ENCODE assay signal across 17 mouse cellular contexts in the genomic region with DNA sequence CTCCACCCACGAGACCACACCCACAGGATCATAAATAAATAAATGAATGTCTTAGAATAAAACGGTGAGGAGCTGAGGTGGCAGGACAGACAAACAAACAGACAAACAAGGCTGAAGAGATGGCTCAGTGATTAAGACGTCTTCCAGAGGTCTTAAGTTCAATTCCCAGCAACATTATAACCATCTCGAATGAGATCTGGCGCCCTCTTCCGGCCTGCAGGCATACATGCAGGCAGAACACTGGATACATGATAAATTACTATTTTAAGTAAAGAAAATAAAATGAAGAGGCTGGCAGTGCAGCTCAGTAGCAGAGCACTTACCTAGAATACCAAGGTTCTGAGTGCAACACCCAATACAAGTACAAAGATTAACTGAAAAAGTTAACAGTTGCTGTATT. TPM values are rescaled to one million over a fixed set of nuclear protein-coding genes. Genes with fewer than 3 reads are reported as not detected.
DNase-seq lines count a peak whose midpoint lies in the region; ATAC-seq and TF ChIP-seq lines count a peak whose summit lies in the region.
"Had no signal": no experiment of that assay in that cellular context is flagged by ENCODE, and none has a peak within 500 bp of the region (broad histone marks: within the 10 kb centered on the region; RNA-seq: fewer than 3 reads in every experiment).

No protein-coding gene starts in this region.

- 56% methylated on average over 6 of the region's 6 CpGs for WGBS in lung, postnatal 0 days
- WGBS in kidney, embryonic 14.5 days: 65% methylated on average over 6 of the region's 6 CpGs

- H3K27ac ChIP-seq in lung, postnatal 0 days (ENCODE audit: low read length): no peak overlapping the region
- H3K27ac ChIP-seq in kidney, embryonic 14.5 days (ENCODE audit: low read depth, low read length): no peak overlapping the region
- H3K27ac ChIP-seq: hindbrain, embryonic 12.5 days had no signal

- no peak for TF ChIP-seq EP300 in lung, postnatal 0 days (IDR thresholded peaks at IDR 0.05)

- ATAC-seq in lung, postnatal 0 days: no peak
- ATAC-seq in kidney, embryonic 14.5 days (ENCODE audit: low FRiP score, low TSS enrichment): no peak

- no peak overlapping the region for H3K4me2 ChIP-seq in lung, postnatal 0 days (replicated peaks; ENCODE audit: low read depth, low read length)
- no peak overlapping the region for H3K4me2 ChIP-seq in kidney, embryonic 14.5 days (replicated peaks; ENCODE audit: low read depth, low read length)
- H3K4me2 ChIP-seq: hindbrain, embryonic 12.5 days; midbrain, embryonic 11.5 days had no signal

- no peaks in the 10 kb centered on the region for H3K36me3 ChIP-seq in lung, postnatal 0 days (ENCODE audit: insufficient read depth, low read length)
- H3K36me3 ChIP-seq in kidney, embryonic 14.5 days (ENCODE audit: control insufficient read depth, insufficient read depth, low read length): no peaks in the 10 kb centered on the region
- H3K36me3 ChIP-seq: hindbrain, embryonic 12.5 days had no signal

- no peaks in the 10 kb centered on the region for H3K9me3 ChIP-seq in lung, postnatal 0 days (ENCODE audit: low read length)
- no peaks in the 10 kb centered on the region for H3K9me3 ChIP-seq in kidney, embryonic 14.5 days (ENCODE audit: control insufficient read depth, low read length)
- H3K9me3 ChIP-seq: hindbrain, embryonic 12.5 days had no signal

- peak; percentile 37 for DNase-seq in embryo, embryonic 10.5 days (ENCODE audit: low spot score)
- DNase-seq in embryo, embryonic 10 days (ENCODE audit: low spot score): no peak
- no peak for DNase-seq in lung, postnatal 0 days (ENCODE audit: low spot score)
- no peak for DNase-seq in lung, postnatal 36 days
- peak; percentile 43 for DNase-seq in WW6 (ENCODE audit: low read depth, low spot score)
- peak; percentile 63 for DNase-seq in naive thymus-derived CD4-positive, alpha-beta T cell, adult 2 months (ENCODE audit: low read depth)
- DNase-seq in layer of hippocampus, adult 18-20 months (ENCODE audit: low spot score in 2 of 2): no peak
- DNase-seq: adrenal gland, adult 8-10 months; cerebellum, adult 9-10 months had no signal

- no peak overlapping the region for H3K4me3 ChIP-seq in lung, postnatal 0 days (ENCODE audit: low read depth, low read length)
- H3K4me3 ChIP-seq in kidney, embryonic 14.5 days (ENCODE audit: low read length): no peak overlapping the region
- H3K4me3 ChIP-seq: erythroblast, embryonic 14.5 days; hindbrain, embryonic 12.5 days had no signal

- H3K9ac ChIP-seq in lung, postnatal 0 days (replicated peaks; ENCODE audit: low read depth): no peak overlapping the region
- no peak overlapping the region for H3K9ac ChIP-seq in kidney, embryonic 14.5 days (ENCODE audit: low read depth, low read length)
- H3K9ac ChIP-seq: hindbrain, embryonic 12.5 days had no signal

- H3K27me3 ChIP-seq in lung, postnatal 0 days (replicated peaks; ENCODE audit: insufficient read depth, low read length): no peaks in the 10 kb centered on the region
- no peaks in the 10 kb centered on the region for H3K27me3 ChIP-seq in kidney, embryonic 14.5 days (ENCODE audit: control insufficient read depth, insufficient read depth, low read length)
- H3K27me3 ChIP-seq: hindbrain, embryonic 12.5 days had no signal

- TF ChIP-seq CTCF in lung, postnatal 0 days (IDR thresholded peaks at IDR 0.05): peak; percentile 61

- peaks cover 11% of the 10 kb centered on the region for H3K4me1 ChIP-seq in lung, postnatal 0 days (ENCODE audit: insufficient read depth, low read depth, low read length)
- H3K4me1 ChIP-seq in kidney, embryonic 14.5 days (ENCODE audit: control insufficient read depth, insufficient read depth, low read length): peaks cover 35% of the 10 kb centered on the region

RNA-seq across cellular contexts. Expression of a gene that starts 5.8 kb away (rescaled TPM):
- polyA plus RNA-seq in lung, postnatal 0 days (2015; fragmentation: Nextera tagmentation; extraction: Ambion mirVana): 0.86 and 1.3 TPM in 2 replicates
- total RNA-seq in layer of hippocampus, adult 18-20 months (2021): 100 to 1,000 TPM; 114 to 115 TPM
- 1.9 and 2.6 TPM in 2 replicates for polyA plus RNA-seq in kidney, embryonic 14.5 days (2014; fragmentation: Nextera tagmentation; extraction: Ambion mirVana)

RNA-seq across cellular contexts. Expression of a gene that starts 27.7 kb away (rescaled TPM):
- 12.7 and 13.2 TPM in 2 replicates for polyA plus RNA-seq in lung, postnatal 0 days (2015; fragmentation: Nextera tagmentation; extraction: Ambion mirVana)
- 10 to 100 TPM; 18.6 to 23.2 TPM for total RNA-seq in layer of hippocampus, adult 18-20 months (2021)
- polyA plus RNA-seq in kidney, embryonic 14.5 days (2014; fragmentation: Nextera tagmentation; extraction: Ambion mirVana): 12.6 and 13.7 TPM in 2 replicates

RNA-seq across cellular contexts. Expression of a gene that starts 35.5 kb away (rescaled TPM):
- 350 and 419 TPM in 2 replicates for polyA plus RNA-seq in lung, postnatal 0 days (2015; fragmentation: Nextera tagmentation; extraction: Ambion mirVana)
- 100 to 1,000 TPM; 124 to 128 TPM for total RNA-seq in layer of hippocampus, adult 18-20 months (2021)
- polyA plus RNA-seq in kidney, embryonic 14.5 days (2014; fragmentation: Nextera tagmentation; extraction: Ambion mirVana): 525 and 539 TPM in 2 replicates

RNA-seq across cellular contexts. Expression of a gene that starts 37.0 kb away (rescaled TPM):
- not detected in 2 replicates for polyA plus RNA-seq in lung, postnatal 0 days (2015; fragmentation: Nextera tagmentation; extraction: Ambion mirVana)
- 1 to 10 TPM; 1.1 to 1.2 TPM for total RNA-seq in layer of hippocampus, adult 18-20 months (2021)
- polyA plus RNA-seq in kidney, embryonic 14.5 days (2014; fragmentation: Nextera tagmentation; extraction: Ambion mirVana): 0.56 TPM in 1 of 2 replicates, not detected in the other
- total RNA-seq: gastrocnemius, postnatal 4 days had no signal
- polyA plus RNA-seq: erythroblast, embryonic 14.5 days; large intestine, adult 2 months; spleen, adult 2 months had no signal

RNA-seq across cellular contexts. Expression of a gene that starts 38.4 kb away (rescaled TPM):
- polyA plus RNA-seq in lung, postnatal 0 days (2015; fragmentation: Nextera tagmentation; extraction: Ambion mirVana): 10.5 TPM in 2 replicates
- 10 to 100 TPM; 21.7 to 24.6 TPM for total RNA-seq in layer of hippocampus, adult 18-20 months (2021)
- 19.3 and 23.1 TPM in 2 replicates for polyA plus RNA-seq in kidney, embryonic 14.5 days (2014; fragmentation: Nextera tagmentation; extraction: Ambion mirVana)
- total RNA-seq: neutrophil, adult 5-6 weeks had no signal

Comparison
In these comparisons a context has a peak if more than half of its experiments do, and no peak if none do; other contexts are left out.
1. DNase-seq: peak in embryo, embryonic 10.5 days (single experiment), WW6 (single experiment) and naive thymus-derived CD4-positive, alpha-beta T cell, adult 2 months (single experiment); none in embryo, embryonic 10 days (single experiment), lung, postnatal 0 days (single experiment), lung, postnatal 36 days (single experiment) and layer of hippocampus, adult 18-20 months (0 of 2).